Mouse (Mus musculus) spleen, adult 2 months (tissue): ENCODE results near the gene Cdc25b.

ENCODE experiments used
- CTCF ChIP-seq: fragments of 200-500 bp; IDR thresholded peaks from 2 replicates; pipeline ENCODE4 v1.5.1; 2011; ENCODE audit warnings: mild to moderate bottlenecking, inconsistent platforms; ENCODE audit not compliant: insufficient read depth, insufficient read length, insufficient replicate concordance; ENCODE audit errors: extremely low read depth
- POLR2A ChIP-seq: fragments of 200-500 bp; IDR thresholded peaks from 2 replicates; pipeline ENCODE4 v1.6.1; 2011; ENCODE audit warnings: low read depth, low read length, inconsistent platforms

DNA sequence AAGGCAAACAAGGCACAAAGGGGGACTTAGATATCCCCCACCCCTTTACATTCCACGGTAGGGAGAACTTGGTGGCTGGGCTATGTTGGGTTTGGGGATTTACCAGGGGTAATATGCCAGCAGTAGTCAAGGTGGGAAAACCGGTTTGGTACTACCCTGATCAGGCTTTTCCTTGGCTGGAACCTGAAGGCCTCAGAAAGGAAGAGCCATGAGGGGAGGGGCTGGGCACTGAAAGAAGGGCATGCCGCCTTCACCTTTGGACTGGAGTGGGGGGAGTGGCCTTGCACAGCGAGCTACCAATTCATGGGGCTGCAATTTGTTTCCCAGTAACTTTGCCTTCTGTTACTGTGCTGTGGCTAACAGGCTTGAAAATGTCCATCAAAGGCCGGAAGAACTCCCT is 10.3 kb upstream of the Cdc25b start:
- TF ChIP-seq CTCF (no peak), POLR2A (no peak)
